Mouse (Mus musculus): ENCODE measurements around the gene Aph1c.

DNA sequence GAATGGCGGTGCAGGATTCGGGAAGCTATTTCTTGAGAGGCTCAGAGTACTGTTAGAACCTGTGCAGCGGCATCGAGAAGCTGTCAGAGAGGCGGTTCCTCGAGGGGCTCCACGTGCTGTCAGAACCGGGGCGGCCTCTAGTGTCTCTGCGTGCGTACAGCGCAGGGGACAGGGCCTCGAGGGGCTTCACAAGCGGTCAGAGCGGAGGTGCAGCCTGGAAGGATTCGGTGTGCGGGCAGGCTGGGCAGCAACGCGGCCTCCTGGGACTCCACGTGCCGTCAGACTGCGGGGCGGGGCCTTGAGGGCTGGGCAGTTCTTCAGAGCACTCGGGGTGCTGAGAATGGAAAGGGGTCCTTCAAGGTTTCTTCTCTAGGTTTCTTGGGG is 563 bp upstream of the Aph1c start:
- no peak for TF ChIP-seq POLR2A (IDR thresholded peaks at IDR 0.05; ENCODE audit: borderline replicate concordance, control insufficient read depth, low read depth, low read length)
- TF ChIP-seq CTCF (IDR thresholded peaks at IDR 0.05; ENCODE audit: control insufficient read depth, insufficient read depth, low read length): no peak

All from bone marrow, adult 2 months (tissue).